Mouse (Mus musculus) macrophage (primary cell): ENCODE data around the gene Kdm4b. TPM values are rescaled to one million over a fixed set of nuclear protein-coding genes. Genes with fewer than 3 reads are reported as not detected.

Experiments
- H3K27ac ChIP-seq: fragments of 350-480 bp; formaldehyde crosslinking; 2 replicates; pipeline ENCODE4 v1.9.0; 2021
- H3K36me3 ChIP-seq: fragments of 350-480 bp; formaldehyde crosslinking; 2 replicates; pipeline ENCODE4 v1.9.0; 2021; ENCODE audit errors: inconsistent target
- H3K4me3 ChIP-seq: fragments of 350-480 bp; formaldehyde crosslinking; 2 replicates; pipeline ENCODE4 v1.9.0; 2021; ENCODE audit errors: inconsistent target
- H3K79me2 ChIP-seq: fragments of 350-480 bp; formaldehyde crosslinking; 2 replicates; pipeline ENCODE4 v1.9.0; 2021; ENCODE audit errors: inconsistent target
- WGBS: methylation state at CpG from one replicate; pipeline ENCODE4 v1.1.7; 2026; ENCODE audit warnings: inconsistent platforms; ENCODE audit not compliant: missing documents; 5-methylcytosine and 5-hydroxymethylcytosine counted together
- polyA plus RNA-seq: library from polyadenylated mRNA; stranded (reverse); fragments of 250-400 nt; gene quantifications from 3 replicates; pipeline ENCODE4 v1.2.4, GENCODE M21; 2018; ENCODE audit warnings: inconsistent platforms
- total RNA-seq, 78 experiments: library from RNA; depleted of rRNA; stranded (reverse); fragments of 250-400 nt; gene quantifications; 1 replicate in 9 of 78; 2 replicates in 24 of 78; 3 replicates in 43 of 78; 4 replicates in 2 of 78; pipeline ENCODE4 v1.2.4; 2018; ENCODE audit warnings: inconsistent platforms in 56 of 78

Kdm4b gene
- 10 to 100 TPM; 19.0 to 65.4 (median 41.1) TPM for total RNA-seq (2018; cell fraction: chromatin; rRNA removed)
- total RNA-seq (2018; cell fraction: cytosol; rRNA removed), result 10 to 100 TPM in 20 of 26 experiments, 1 to 10 TPM in 6; 6.7 to 16.1 (median 12.1) TPM
- 10 to 100 TPM; 11.3 to 39.3 (median 19.5) TPM for total RNA-seq (2018; cell fraction: nucleus; rRNA removed)
- 6.8 to 13.1 TPM (median 8.6 TPM) in 3 replicates for polyA plus RNA-seq

DNA sequence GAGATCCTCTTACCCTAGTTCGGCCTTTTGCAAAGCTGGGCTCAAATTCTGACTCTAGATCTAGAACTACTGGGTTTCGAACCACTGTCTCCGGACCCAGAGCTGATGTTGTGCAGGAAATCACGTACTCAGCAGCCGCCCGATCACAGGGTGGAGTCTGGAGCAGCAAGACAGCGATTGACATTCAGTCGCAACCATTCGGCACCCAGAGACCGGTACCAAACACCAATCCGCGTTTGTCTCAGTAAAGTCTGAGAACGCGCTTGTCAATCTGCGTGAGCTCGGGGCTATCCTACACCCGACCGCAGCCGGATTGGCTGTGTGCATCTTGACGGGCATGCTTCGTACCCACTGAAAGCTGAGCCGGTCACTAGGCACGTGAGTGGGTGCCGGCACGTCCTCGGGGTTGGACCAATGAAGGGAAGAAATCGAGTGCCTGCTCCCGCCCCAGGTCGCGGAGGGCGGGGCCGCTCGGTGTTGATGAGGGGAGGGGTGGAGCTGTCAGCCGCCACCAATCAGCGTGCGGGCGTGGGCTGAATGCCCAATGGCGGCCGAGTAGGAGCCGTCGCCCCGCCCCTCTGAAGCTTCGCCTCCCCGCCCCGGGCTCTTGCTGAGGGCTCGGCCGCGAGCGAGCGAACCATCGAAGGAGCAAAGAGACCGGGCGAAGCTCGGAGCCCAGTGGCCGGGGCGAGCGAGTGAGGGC is at the start of gene Kdm4b:
Gene Kdm4b (plus strand): TSS at position 613 of the 703 bp plus-strand sequence.
- WGBS, result 2% methylated on average over 46 of the region's 57 CpGs
- H3K36me3 ChIP-seq, result no peaks in the 10 kb centered on the region
- peak within 1 kb of the TSS; percentile 35 for H3K4me3 ChIP-seq
- H3K79me2 ChIP-seq, result peaks cover 39% of the 10 kb centered on the region; the same call in 1 of the 2 replicates
- peak within 1 kb of the TSS; percentile 61 for H3K27ac ChIP-seq

DNA sequence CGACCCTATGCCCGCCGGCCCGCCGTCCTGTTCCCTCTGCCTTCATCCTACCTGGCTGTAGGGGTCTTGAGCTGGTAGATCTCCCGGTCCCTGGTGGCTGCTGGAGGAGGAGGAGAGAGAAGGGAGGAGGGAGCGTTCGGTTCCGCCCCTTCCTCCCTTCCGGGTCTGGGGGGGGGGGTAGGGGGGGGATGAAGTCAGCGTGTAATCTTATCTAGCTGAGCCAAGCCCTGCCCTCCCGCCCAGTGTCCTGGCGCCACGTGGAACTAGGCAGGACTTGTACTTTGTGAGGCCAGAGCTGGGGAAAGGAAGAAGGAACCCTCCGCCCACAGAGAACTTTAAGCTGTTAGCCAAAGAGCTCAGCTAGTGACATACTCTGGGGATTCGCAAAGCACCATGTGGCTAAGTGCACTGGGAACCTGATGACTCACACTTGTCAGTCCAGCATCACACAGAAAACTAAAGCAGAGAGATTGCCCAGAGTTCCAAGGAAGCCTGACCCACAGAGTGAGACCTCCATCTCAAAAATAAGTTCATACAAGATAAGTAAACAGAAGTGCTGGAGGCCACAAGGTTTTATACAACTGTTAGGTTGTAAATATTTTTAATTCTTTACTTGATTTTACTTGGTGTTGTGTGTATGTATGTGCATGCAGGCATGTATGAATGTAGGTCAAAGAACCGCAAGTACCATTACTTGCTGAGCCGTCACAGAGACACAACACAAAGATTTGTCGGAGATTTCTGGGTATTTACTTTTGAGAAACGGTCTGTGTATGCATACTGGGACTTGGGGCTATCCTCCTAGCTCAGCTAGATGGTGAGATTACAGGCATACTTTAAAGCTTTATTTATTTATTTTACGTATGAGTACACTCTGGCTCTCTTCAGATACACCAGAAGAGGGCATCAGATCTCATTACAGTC is 49.0 kb upstream of the Kdm4b start, which contains the start of gene Ticam1:
Gene Ticam1 (minus strand): TSS at position 144 of the 924 bp plus-strand sequence.
- peaks cover 36% of the 10 kb centered on the region for H3K36me3 ChIP-seq
- WGBS, result 7% methylated on average over 10 of the region's 21 CpGs

DNA sequence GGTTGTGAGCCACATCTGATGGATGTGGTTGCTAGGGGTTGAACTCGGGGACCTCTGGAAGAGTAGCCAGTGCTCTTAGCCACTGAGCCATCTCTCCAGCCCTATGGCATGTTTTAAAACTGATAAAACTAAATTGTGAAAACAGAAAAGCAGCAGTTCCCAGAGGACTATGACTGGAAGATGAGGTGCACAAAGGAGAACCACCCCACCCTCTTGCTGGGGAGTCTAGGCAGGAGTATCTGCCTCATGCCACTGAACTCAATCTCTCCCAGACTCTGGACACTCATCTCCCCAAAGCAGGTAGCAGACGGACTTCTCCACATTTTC is 48.3 kb upstream of the Kdm4b start:
- H3K27ac ChIP-seq, result peak overlapping the region; percentile 85
- peaks cover 35% of the 10 kb centered on the region for H3K36me3 ChIP-seq
- WGBS, result 61% methylated on average over 2 of the region's 2 CpGs
- no peak overlapping the region for H3K4me3 ChIP-seq
- peaks cover 41% of the 10 kb centered on the region for H3K79me2 ChIP-seq

More for the DNA sequence above, 49.0 kb upstream of the Kdm4b start, which contains the start of gene Ticam1:
- Histone ChIP-seq H3K79me2 (peaks cover 47% of the 10 kb centered on the region), H3K27ac (peak within 1 kb of the TSS; percentile 85), H3K4me3 (peak within 1 kb of the TSS; percentile 85)

DNA sequence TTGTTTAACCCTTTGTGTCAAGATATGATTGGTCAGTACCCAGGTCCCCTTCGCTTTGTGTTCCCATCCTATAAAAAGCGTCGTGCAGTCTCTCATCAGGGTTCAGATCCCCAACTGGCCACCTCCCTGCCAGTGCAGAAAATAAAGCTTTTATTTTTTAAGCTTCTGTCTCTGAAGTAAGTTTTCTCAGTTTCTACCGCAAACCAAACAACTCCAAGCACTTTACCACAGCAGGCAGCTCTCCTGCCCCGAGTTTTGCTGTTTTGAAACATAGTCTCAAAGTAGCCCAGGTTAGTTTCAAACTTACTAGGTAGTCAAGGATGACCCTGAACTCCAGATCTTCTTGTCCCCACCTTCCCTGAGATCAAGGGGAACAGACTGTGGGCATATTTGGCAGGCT is 47.5 kb upstream of the Kdm4b start:
- H3K79me2 ChIP-seq, result peaks cover 33% of the 10 kb centered on the region
- 0 out of 2 replicates have a peak overlapping the region, but pooled peaks have one; percentile 85 for H3K27ac ChIP-seq
- H3K36me3 ChIP-seq, result peaks cover 42% of the 10 kb centered on the region
- no peak overlapping the region for H3K4me3 ChIP-seq
- WGBS, result 99% methylated on average over 5 of the region's 5 CpGs

DNA sequence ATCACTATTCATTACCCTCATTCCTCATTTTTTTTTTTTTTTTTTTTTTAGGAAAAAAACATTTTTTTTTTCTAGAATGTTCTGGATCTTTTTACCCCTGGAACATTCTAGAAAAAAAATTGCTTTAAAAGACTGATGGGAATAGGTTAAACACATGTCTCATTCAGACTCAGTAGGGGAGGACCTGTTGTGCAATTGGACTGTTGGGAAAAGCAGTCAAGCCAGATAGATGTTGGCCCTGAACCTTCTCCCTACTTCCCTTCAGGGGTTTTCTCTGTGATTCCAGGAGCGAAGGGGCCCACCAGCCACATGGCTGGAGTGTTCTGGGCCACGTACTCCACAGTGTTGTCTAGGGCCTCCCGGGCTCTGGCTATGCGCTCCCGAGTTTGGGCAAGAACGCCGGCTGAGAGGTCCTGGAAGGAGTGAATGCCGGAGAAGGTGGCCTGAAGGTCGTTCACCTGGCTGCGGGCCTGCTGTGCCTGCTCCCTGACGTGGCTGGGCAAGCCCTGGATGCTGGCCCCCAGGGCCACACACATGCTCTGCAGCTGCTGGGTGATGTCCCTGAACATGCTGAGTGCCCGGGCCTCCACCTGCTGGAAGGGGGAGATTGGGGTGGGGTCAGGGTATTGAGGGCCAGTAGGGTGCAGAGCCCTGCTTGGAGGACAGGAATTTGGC is 46.2 kb upstream of the Kdm4b start:
- 95% methylated on average over 12 of the region's 12 CpGs for WGBS
- Histone ChIP-seq H3K36me3 (peaks cover 51% of the 10 kb centered on the region), H3K4me3 (no peak overlapping the region), H3K79me2 (peaks cover 20% of the 10 kb centered on the region), H3K27ac (no peak overlapping the region)

DNA sequence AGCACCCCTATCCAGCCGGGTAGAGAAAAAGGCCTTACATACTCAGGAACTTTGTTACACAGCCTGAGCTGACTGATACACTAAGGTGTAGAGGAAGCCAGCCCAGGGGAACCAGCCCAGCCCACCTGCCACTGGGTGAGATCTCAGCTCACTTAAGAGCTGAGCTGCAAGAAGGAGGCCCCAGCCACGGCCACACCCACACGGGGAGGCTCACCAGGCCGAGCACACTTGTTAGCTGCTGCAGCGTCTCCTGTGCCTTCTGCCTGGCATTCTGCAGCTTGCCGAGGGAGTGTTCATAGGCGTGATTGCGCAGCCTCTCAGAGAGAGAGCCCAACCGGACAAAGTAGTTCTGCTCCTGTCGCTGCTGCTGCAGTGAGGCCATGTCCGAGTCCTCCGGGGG is 44.7 kb upstream of the Kdm4b start:
- no peak overlapping the region for H3K4me3 ChIP-seq
- H3K36me3 ChIP-seq, result peaks cover 67% of the 10 kb centered on the region
- no peak overlapping the region for H3K27ac ChIP-seq
- peaks cover 4% of the 10 kb centered on the region for H3K79me2 ChIP-seq
- 69% methylated on average over 11 of the region's 12 CpGs for WGBS

DNA sequence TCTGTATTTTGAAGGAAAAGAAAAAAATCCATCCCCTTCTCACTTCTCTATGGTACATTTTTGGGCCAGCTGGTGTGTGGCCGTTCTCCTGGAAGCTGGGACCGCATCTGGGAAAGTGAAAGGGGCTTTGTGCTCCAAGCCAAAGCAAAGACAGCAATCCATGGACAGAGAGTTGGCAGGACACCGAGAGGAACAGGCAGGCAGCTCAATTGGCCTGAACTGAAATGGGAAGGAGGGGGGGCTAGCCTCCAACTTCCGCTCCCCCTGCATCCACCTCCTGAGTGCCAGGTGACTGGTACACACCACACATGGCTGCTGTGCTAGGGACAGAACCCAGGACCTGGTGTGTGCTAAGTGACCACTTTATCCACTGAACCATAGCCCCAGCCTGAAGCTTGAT is 43.1 kb upstream of the Kdm4b start:
- no peak overlapping the region for H3K27ac ChIP-seq
- no peak overlapping the region for H3K4me3 ChIP-seq
- peaks cover 14% of the 10 kb centered on the region for H3K79me2 ChIP-seq
- H3K36me3 ChIP-seq, result peaks cover 78% of the 10 kb centered on the region
- WGBS, result 93% methylated on average over 4 of the region's 4 CpGs

DNA sequence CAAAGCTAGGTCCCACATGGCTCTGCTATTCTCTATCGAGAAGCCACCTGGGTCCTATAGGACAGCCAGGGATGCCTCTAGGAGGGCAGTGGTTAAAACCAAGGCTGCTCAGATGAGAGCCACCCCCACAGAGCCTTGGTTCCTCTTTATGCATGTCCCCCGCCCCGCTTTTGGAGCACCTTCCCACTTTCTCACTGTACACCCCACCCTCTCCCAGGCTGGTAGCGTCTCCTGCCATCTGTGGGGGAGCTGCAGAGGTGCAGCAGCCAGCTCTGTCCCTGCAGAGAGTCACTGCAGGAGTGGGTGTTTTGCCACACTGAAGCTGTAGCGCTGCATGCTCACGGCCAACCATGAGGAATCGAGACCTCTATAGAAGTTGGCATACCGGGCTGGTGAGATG is 42.5 kb upstream of the Kdm4b start:
- WGBS, result 68% methylated on average over 7 of the region's 8 CpGs
- Histone ChIP-seq H3K27ac (no peak overlapping the region), H3K79me2 (peaks cover 19% of the 10 kb centered on the region), H3K36me3 (peaks cover 76% of the 10 kb centered on the region), H3K4me3 (no peak overlapping the region)

DNA sequence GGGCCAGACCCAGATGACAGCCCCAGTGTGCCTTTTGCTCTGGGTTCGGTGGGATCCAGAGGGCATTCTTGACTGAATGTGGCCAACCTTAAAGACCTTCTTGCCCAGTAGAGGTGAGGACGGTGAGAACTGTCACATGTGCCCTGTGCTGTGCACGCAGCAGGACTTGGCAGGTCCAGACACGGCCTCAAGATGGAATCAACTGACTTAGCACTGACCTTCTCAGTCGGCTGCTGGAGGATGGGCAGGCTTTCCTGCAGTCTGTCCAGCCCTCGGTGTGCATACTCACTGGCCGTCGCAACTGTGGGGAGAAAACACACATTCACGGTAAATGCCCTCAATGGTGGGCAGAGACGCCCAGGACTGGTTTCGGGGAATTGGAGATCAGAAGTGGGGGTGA is 39.9 kb upstream of the Kdm4b start:
- Histone ChIP-seq H3K36me3 (peaks cover 58% of the 10 kb centered on the region), H3K27ac (no peak overlapping the region)
- 94% methylated on average over 11 of the region's 11 CpGs for WGBS

DNA sequence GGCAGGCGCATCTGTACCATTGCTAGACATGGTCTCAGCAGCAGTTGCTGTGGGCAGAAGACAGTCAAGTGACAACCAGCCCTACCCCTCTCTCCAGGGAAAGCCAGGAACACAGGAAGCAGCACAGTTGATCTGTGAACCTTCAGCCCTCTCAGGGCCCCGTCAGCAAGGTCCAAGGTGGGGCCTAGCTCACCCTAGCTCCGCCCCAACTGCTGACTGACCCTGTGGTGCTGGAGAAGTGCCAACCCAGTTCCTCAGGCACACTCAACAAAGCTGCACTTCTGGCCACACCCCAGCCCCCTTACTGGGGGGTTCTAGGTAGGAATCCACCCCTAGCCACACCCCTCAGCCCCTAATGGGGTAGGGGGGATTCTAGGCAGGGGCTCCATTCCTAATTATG is 38.0 kb upstream of the Kdm4b start:
- WGBS, result 83% methylated on average over 3 of the region's 3 CpGs
- H3K79me2 ChIP-seq, result peaks cover 39% of the 10 kb centered on the region
- H3K4me3 ChIP-seq, result no peak overlapping the region
- H3K27ac ChIP-seq, result 0 out of 2 replicates have a peak overlapping the region, but pooled peaks have one; percentile 92
- peaks cover 41% of the 10 kb centered on the region for H3K36me3 ChIP-seq

More for the DNA sequence above, 39.9 kb upstream of the Kdm4b start:
- no peak overlapping the region for H3K4me3 ChIP-seq
- H3K79me2 ChIP-seq, result peaks cover 39% of the 10 kb centered on the region

DNA sequence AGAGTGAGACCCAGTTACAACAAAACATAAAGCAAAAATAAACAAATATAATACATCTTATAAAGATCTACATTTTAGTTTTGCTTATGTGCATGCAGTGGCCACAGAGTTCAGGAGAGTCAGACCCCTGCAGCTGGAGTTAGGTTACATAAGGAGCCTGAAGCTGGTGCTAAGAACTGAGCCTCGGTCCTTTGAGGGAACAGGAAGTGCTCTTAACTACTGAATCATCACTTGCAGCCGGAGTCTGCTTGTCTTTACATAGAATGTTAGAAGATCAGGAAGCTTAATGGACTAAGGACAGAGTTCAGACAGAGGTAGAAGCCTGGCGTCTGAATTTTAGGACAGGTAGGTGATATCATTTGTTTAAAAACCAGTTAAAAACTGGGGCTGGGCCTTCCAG is 37.0 kb upstream of the Kdm4b start:
- H3K27ac ChIP-seq, result peak overlapping the region; percentile 92
- peak overlapping the region; percentile 88 for H3K4me3 ChIP-seq
- H3K36me3 ChIP-seq, result peaks cover 34% of the 10 kb centered on the region
- 34% methylated on average over 3 of the region's 3 CpGs for WGBS
- peaks cover 39% of the 10 kb centered on the region for H3K79me2 ChIP-seq

DNA sequence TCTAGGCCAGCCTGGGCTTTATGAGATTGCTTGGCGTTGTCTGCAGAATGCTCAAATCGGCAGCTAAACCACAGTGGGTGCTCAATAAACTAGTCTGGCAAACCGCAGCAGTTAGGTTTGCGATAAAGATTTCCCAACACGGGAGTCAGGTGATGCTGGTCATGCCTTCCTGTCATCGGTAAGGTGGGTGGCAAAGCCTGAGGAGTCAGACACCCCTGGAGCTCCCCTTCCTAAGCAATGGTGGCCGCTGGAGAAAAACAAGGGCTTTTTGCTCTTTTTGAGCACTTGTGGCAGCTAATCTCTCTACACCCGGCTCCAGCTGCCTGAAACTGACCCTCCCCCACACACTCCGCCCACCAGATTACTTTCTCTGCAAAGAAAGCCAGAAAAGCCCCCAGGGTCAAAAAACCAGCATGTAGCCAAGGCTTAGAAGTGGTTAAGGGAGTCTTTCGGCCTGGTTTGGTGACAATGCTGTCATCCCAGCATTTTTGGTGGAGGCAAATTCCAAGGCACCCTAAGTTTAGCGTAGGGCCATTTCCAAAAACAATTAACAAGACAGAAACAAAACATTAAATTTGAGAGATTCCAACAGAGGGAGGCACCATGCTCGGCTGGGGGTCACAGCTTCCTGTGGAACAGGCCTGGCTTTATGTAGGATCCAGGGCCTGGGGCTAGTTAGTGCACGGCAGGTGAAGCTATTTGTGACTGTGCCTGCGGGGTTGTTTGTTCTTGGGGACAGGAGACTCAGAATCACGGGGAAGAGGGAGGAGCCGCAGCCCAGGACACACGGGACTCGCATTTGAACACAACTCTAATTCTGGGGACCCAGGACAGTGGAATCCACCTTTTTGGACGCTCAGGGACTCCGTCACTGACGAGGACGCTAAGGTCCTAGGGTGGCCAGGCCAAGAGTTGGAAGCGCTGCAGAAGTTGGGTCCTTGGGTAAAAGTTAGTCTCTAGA is 36.2 kb upstream of the Kdm4b start:
- Histone ChIP-seq H3K27ac (peak overlapping the region; percentile 92), H3K36me3 (peaks cover 26% of the 10 kb centered on the region), H3K4me3 (peak overlapping the region; percentile 88), H3K79me2 (peaks cover 39% of the 10 kb centered on the region)
- 8% methylated on average over 23 of the region's 23 CpGs for WGBS

DNA sequence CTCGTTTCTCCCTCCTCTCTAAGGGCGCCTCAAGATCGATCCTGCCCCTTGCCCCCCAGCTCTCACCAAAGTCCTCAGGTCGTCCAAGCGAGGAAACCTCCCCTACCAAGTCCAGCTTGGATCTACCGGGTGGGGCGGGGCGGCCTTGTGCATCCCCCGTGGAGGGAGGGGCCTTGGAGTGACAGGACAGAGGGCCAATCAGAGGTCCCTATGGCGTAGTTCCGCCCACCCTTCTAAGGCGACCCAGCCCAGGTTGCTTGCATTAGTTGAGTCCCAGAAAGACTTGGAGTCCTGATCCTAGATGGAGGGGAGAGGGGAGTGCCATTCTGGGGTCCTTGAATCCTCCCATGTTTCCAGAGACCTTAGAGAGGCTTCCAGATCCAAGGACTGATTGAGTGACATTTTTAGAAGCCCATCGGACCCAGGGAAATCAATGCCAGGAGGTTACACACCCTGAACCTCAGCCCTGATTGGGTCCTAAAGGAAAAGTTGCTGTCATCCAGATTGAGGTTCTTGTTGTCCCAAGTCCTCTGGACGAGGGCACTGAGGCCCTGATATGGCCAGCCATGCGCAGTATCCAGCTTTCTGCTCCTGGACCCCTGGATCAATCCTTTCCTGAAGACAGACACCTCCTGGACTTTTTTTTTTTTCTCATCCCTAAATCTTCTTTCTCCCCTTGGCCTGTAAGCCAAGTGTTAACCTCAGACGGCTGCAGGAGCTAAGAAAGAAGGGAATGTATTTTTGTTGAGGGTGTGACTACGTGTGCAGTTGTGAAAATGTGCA is 35.3 kb upstream of the Kdm4b start:
- Histone ChIP-seq H3K79me2 (peaks cover 39% of the 10 kb centered on the region), H3K36me3 (peaks cover 17% of the 10 kb centered on the region), H3K27ac (peak overlapping the region; percentile 92), H3K4me3 (peak overlapping the region; percentile 88)
- 3% methylated on average over 17 of the region's 17 CpGs for WGBS
